Comparison of ENCODE assay signal across 13 mouse cellular contexts in genomic region chr8:72698349-72698926, GRCm38 (mm10). TPM values are rescaled to one million over a fixed set of nuclear protein-coding genes. Genes with fewer than 3 reads are reported as not detected.
DNase-seq lines count a peak whose midpoint lies in the region; ATAC-seq lines count a peak whose summit lies in the region.
"Had no signal": no experiment of that assay in that cellular context is flagged by ENCODE, and none has a peak within 500 bp of the region (broad histone marks: within the 10 kb centered on the region; RNA-seq: fewer than 3 reads in every experiment).

No protein-coding gene starts in this region.

- H3K9ac ChIP-seq in heart, embryonic 13.5 days = no peak overlapping the region
- H3K9ac ChIP-seq in midbrain, embryonic 13.5 days (replicated peaks) = no peak overlapping the region
- H3K9ac ChIP-seq in hindbrain, embryonic 14.5 days = no peak overlapping the region
- no peak overlapping the region for H3K9ac ChIP-seq in neural tube, embryonic 14.5 days (replicated peaks; ENCODE audit: low read depth, low read length)
- H3K9ac ChIP-seq: lung, embryonic 14.5 days had no signal

- no peak overlapping the region for H3K27ac ChIP-seq in heart, embryonic 13.5 days (replicated peaks)
- no peak overlapping the region for H3K27ac ChIP-seq in midbrain, embryonic 13.5 days
- H3K27ac ChIP-seq in midbrain, embryonic 10.5 days (replicated peaks) = no peak overlapping the region
- H3K27ac ChIP-seq in hindbrain, embryonic 14.5 days = no peak overlapping the region
- H3K27ac ChIP-seq in neural tube, embryonic 14.5 days (ENCODE audit: low read depth, low read length) = no peak overlapping the region
- H3K27ac ChIP-seq: left cerebral cortex, adult 2 months had no signal

- no peak for DNase-seq in heart, adult 9 months (ENCODE audit: low spot score in 2 of 2)
- DNase-seq in midbrain, embryonic 10.5 days (ENCODE audit: low spot score) = no peak
- no peak for DNase-seq in hindbrain, embryonic 14.5 days (ENCODE audit: low spot score)
- DNase-seq: cerebellum, postnatal 36 days; lung, embryonic 14.5 days had no signal

- no peak overlapping the region for H3K4me3 ChIP-seq in heart, embryonic 13.5 days
- no peak overlapping the region for H3K4me3 ChIP-seq in midbrain, embryonic 13.5 days (replicated peaks)
- H3K4me3 ChIP-seq in midbrain, embryonic 10.5 days = no peak overlapping the region
- no peak overlapping the region for H3K4me3 ChIP-seq in hindbrain, embryonic 14.5 days (replicated peaks; ENCODE audit: low read length)
- no peak overlapping the region for H3K4me3 ChIP-seq in neural tube, embryonic 14.5 days (ENCODE audit: low read depth, low read length)
- H3K4me3 ChIP-seq: left cerebral cortex, adult 2 months had no signal

- no peaks in the 10 kb centered on the region for H3K27me3 ChIP-seq in heart, embryonic 13.5 days (replicated peaks)
- no peaks in the 10 kb centered on the region for H3K27me3 ChIP-seq in midbrain, embryonic 13.5 days
- H3K27me3 ChIP-seq in midbrain, embryonic 10.5 days (ENCODE audit: low read depth, poor library complexity, severe bottlenecking) = no peaks in the 10 kb centered on the region
- H3K27me3 ChIP-seq in hindbrain, embryonic 14.5 days (ENCODE audit: control insufficient read depth, insufficient read depth, low read length) = no peaks in the 10 kb centered on the region
- H3K27me3 ChIP-seq in neural tube, embryonic 14.5 days (ENCODE audit: control insufficient read depth, insufficient read depth, low read length) = no peaks in the 10 kb centered on the region

- no peaks in the 10 kb centered on the region for H3K4me1 ChIP-seq in heart, embryonic 13.5 days
- H3K4me1 ChIP-seq in midbrain, embryonic 13.5 days (replicated peaks) = no peaks in the 10 kb centered on the region
- H3K4me1 ChIP-seq in midbrain, embryonic 10.5 days = no peaks in the 10 kb centered on the region
- H3K4me1 ChIP-seq in hindbrain, embryonic 14.5 days (replicated peaks; ENCODE audit: control insufficient read depth, insufficient read depth, low read length) = no peaks in the 10 kb centered on the region
- H3K4me1 ChIP-seq in neural tube, embryonic 14.5 days (ENCODE audit: control insufficient read depth, insufficient read depth, low read length) = no peaks in the 10 kb centered on the region

- 90% methylated on average over 2 of the region's 2 CpGs for WGBS in heart, embryonic 13.5 days
- 99% methylated on average over 2 of the region's 2 CpGs for WGBS in midbrain, embryonic 13.5 days
- WGBS in midbrain, embryonic 10.5 days = 96% methylated on average over 2 of the region's 2 CpGs
- WGBS in hindbrain, embryonic 14.5 days = 97% methylated on average over 2 of the region's 2 CpGs
- WGBS in neural tube, embryonic 14.5 days = 95% methylated on average over 2 of the region's 2 CpGs

- H3K4me2 ChIP-seq in heart, embryonic 13.5 days = no peak overlapping the region
- no peak overlapping the region for H3K4me2 ChIP-seq in midbrain, embryonic 13.5 days (replicated peaks)
- no peak overlapping the region for H3K4me2 ChIP-seq in hindbrain, embryonic 14.5 days (replicated peaks)
- H3K4me2 ChIP-seq in neural tube, embryonic 14.5 days (ENCODE audit: low read depth, low read length) = no peak overlapping the region
- H3K4me2 ChIP-seq: heart, embryonic 11.5 days; lung, embryonic 14.5 days had no signal

- no peaks in the 10 kb centered on the region for H3K36me3 ChIP-seq in heart, embryonic 13.5 days
- no peaks in the 10 kb centered on the region for H3K36me3 ChIP-seq in midbrain, embryonic 13.5 days
- H3K36me3 ChIP-seq in midbrain, embryonic 10.5 days = no peaks in the 10 kb centered on the region
- no peaks in the 10 kb centered on the region for H3K36me3 ChIP-seq in hindbrain, embryonic 14.5 days (replicated peaks; ENCODE audit: control insufficient read depth, insufficient read depth)
- H3K36me3 ChIP-seq in neural tube, embryonic 14.5 days (ENCODE audit: control insufficient read depth, insufficient read depth, low read length) = no peaks in the 10 kb centered on the region

- 0 out of 2 replicates have a peak, but pooled peaks have one; percentile 38 for ATAC-seq in heart, embryonic 13.5 days (ENCODE audit: extremely low read depth, insufficient number of reproducible peaks, low FRiP score, low TSS enrichment)
- peak; percentile 64; the same call in 1 of the 2 replicates for ATAC-seq in midbrain, embryonic 13.5 days
- peak; percentile 29; the same call in 1 of the 2 replicates for ATAC-seq in hindbrain, embryonic 14.5 days (ENCODE audit: low FRiP score)
- ATAC-seq in neural tube, embryonic 14.5 days (ENCODE audit: low read depth) = peak; percentile 46; the same call in 1 of the 2 replicates
- no peak for ATAC-seq in frontal cortex, adult (ENCODE audit: low TSS enrichment)

- H3K9me3 ChIP-seq in heart, embryonic 13.5 days = no peaks in the 10 kb centered on the region
- H3K9me3 ChIP-seq in midbrain, embryonic 13.5 days = no peaks in the 10 kb centered on the region; the same call in 1 of the 2 replicates
- no peaks in the 10 kb centered on the region for H3K9me3 ChIP-seq in midbrain, embryonic 10.5 days (replicated peaks)
- H3K9me3 ChIP-seq in hindbrain, embryonic 14.5 days (ENCODE audit: control insufficient read depth, low read length) = no peaks in the 10 kb centered on the region
- H3K9me3 ChIP-seq in neural tube, embryonic 14.5 days (ENCODE audit: control insufficient read depth, low read length) = no peaks in the 10 kb centered on the region

RNA-seq across cellular contexts. Expression of gene Sin3b, which starts 24.6 kb away (rescaled TPM):
- polyA plus RNA-seq in heart, embryonic 13.5 days (2015; fragmentation: Nextera tagmentation; extraction: Ambion mirVana) = 161 and 173 TPM in 2 replicates
- 176 and 182 TPM in 2 replicates for polyA plus RNA-seq in midbrain, embryonic 13.5 days (2015; fragmentation: Nextera tagmentation; extraction: Ambion mirVana)
- 151 and 164 TPM in 2 replicates for polyA plus RNA-seq in midbrain, embryonic 10.5 days (2016; fragmentation: Nextera tagmentation; extraction: Ambion mirVana)
- polyA plus RNA-seq in hindbrain, embryonic 14.5 days (2014; fragmentation: Nextera tagmentation; extraction: Ambion mirVana) = 179 and 185 TPM in 2 replicates
- polyA plus RNA-seq in neural tube, embryonic 14.5 days (2014; fragmentation: Nextera tagmentation; extraction: Ambion mirVana) = 177 and 182 TPM in 2 replicates

RNA-seq across cellular contexts. Expression of gene Nwd1, which starts 51.9 kb away (rescaled TPM):
- 0.09 and 0.36 TPM in 2 replicates for polyA plus RNA-seq in heart, embryonic 13.5 days (2015; fragmentation: Nextera tagmentation; extraction: Ambion mirVana)
- polyA plus RNA-seq in midbrain, embryonic 13.5 days (2015; fragmentation: Nextera tagmentation; extraction: Ambion mirVana) = 0.45 and 0.70 TPM in 2 replicates
- not detected in 2 replicates for polyA plus RNA-seq in midbrain, embryonic 10.5 days (2016; fragmentation: Nextera tagmentation; extraction: Ambion mirVana)
- polyA plus RNA-seq in hindbrain, embryonic 14.5 days (2014; fragmentation: Nextera tagmentation; extraction: Ambion mirVana) = 2.4 and 2.7 TPM in 2 replicates
- 2.1 and 2.6 TPM in 2 replicates for polyA plus RNA-seq in neural tube, embryonic 14.5 days (2014; fragmentation: Nextera tagmentation; extraction: Ambion mirVana)
- polyA plus RNA-seq: kidney, embryonic 14.5 days; liver, adult 2 months; lung, embryonic 14.5 days had no signal
